Mouse (Mus musculus): ENCODE results near the gene Actn1.

Actn1 gene

DNA sequence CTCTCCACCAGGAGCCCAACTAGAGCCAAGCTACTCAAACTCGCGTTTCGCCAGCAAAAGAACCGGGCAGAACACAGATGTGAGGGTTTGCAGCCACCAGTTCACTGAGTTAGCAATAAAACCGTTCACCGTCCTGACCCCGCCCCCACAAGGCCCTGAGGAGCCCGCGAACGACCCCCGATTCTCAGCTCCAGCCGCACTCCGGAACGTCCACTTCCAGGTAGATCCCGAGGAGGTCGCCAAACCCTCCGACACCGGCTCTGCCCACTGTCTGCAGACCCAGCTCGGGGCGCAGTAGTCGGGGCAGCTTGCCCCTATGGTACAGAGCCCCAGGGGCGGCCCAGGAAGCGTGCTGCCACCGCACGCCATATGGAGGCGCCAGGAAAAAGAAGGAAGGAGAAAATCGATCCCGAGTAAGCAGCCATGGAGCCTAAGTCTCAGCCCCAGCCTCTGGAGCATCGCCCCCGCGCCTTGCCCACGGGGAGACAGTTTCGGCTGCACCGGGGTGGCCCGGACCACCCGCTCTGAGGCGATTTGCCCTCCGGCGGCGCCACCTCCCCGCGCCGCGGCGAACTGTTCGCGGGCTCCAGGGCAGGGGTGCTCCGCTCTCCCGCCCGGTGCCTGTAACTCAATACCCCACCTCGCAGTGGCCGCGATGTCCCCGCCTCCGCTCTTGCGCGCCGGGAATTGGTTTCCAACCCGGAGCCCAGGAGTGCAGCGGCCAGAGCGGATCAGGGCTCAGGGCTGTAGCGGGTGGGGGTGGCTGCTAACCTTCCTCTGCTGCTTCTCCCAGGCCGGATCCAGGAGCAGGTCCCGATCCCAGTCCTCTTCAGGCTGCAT is 735 bp downstream of the Actn1 start:
- peak; percentile 88 for DNase-seq (ENCODE audit: low spot score)

DNA sequence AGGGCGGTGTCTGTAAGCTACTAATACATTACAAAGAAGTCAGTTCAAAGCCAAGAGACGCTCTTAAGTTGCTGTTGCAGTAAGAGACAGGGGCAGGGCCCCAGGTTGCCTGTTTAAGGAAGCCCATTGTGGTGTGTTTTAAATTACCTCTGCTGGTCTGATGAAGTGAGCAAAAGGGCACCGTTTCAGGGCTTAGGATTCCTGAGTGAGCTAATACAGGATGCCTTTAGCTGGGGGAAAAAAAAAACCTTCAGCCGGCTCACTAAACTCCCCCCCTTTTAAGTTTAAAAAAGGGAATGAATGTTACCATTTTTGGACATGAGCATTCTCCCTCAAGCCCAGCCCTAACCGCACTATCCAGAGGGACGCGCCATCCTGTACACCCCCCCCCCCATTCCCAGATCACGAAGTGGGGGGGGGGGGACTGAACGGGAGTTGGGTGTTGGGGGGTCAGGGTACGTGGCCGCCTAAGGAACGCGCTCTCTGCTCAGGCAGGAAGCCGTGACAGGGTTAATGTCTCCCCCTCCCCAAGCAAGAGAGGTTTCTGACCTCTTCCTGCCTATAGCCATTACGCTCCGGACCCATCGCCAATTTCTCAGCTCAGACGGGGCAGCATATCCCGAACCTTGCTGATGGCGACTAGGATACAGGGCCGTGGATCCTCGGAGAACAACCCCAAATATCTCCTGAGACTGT is 1.5 kb downstream of the Actn1 start:
- DNase-seq (ENCODE audit: low spot score): peak; percentile 54

DNA sequence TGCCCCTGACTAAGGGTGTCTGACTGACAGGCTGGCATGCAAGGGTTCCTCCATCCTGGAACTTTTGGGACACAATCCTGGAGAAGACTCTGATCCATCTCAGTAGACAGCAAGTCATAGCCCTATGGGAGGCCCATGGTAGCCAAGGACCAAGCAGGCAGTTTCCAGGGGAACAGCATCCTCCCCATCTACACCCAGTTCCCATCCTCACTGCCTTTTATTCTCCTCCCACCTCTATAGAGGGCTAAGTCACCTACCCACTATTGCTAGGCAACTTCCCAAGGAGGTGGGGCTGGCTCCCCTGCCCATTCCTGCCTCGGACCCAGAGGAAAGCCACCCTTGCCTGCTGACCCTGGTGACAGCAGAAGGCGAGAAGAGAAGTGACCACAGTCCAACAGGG is 8.2 kb downstream of the Actn1 start:
- DNase-seq (ENCODE audit: low spot score): no peak

DNA sequence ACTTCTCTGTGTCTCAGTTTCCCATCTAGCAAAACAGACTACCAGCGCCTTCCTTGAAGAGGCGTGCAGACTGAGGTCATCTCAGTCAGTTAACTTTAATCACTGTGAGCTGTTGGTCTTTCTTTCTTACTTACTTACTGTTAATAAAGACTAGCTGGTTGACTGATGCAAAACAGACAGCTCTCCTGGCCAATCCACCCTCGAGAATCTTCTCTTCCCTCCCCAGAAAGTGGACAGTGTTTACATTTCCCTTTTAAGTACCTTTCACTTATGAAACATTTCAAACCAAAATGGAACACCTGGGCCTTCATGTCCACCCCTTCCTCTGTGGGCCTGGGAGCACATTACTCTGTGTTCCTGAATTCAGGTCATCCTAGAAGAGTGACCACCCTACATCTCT is 8.6 kb downstream of the Actn1 start:
- no peak for DNase-seq (ENCODE audit: low spot score)

DNA sequence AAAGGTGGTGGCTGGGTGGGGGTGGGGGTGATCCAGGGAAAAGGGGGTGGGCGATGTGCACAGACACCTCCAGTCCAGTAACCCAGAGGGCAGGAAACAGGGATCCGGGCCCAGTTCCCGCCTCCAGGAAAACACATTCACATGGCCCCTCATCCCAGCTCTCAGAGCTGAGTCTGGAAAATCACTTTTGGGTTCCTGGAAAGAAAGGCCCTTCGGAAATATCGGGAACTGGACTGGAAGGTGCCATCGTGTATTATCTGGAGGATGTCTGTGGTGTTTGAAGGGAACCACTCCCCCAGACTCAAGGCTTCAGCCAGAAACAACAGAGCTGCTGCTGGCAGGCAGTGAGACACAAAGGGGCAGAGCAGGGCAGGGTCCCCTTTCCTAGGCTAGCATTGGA is 10.6 kb downstream of the Actn1 start:
- no peak for DNase-seq (ENCODE audit: low spot score)

DNA sequence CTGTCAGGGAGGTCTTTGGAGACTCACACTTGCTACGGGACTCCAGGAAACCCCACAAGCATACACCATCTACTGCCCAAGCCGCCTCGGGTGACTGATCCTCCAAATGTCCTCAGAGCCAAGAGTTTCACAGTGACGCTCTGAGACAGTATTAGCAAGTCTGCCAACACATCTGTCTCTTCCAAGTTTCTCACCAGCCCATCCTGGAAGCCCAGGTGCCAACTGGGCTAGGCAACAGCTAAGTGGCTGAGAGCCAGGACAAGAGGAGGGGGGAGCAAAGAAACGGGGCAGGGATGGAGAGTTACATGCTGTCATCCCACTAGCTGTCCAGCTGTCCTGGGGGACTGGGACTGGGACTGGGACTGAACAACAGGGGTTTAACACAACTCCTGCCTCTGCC is 13.1 kb downstream of the Actn1 start:
- no peak for DNase-seq (ENCODE audit: low spot score)

DNA sequence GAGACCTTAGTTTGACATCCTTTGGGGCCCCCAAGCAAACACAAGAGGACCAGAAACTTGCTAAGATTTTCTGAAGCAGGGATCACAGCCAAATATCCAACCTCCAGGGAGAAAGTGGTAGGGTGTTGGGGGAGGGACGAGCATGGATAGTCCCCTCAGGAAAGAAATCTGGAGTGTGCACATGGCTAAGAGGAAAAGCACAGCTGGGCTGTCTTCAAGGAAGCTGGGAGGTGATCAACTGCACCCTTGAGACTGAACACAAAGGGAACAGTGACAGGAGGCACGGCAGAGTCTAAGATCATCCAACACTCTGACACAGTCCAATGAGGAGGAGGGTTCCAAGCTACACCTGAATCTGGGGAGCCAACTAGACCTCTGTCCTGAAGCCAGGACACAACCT is 13.7 kb downstream of the Actn1 start:
- DNase-seq (ENCODE audit: low spot score): no peak

DNA sequence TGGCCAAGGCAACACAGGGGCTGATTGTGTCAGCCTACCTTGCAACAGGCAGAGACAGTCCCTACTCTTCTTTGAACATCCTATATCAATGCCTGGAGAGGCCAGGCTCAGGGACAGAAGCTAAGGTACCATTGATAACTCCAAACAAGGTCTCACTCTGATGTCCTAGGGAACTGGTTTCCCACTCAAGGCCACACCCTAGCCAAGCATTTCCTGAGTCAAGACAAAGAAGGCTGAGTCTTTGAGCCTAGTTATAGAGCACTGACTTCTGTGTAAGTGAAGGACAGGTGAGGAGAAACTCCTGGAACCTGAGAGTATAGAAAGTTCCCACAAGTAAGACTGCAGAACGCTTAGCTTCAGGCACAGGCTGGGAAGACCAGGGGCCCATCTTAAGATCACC is 15.4 kb downstream of the Actn1 start:
- no peak for DNase-seq (ENCODE audit: low spot score)

DNA sequence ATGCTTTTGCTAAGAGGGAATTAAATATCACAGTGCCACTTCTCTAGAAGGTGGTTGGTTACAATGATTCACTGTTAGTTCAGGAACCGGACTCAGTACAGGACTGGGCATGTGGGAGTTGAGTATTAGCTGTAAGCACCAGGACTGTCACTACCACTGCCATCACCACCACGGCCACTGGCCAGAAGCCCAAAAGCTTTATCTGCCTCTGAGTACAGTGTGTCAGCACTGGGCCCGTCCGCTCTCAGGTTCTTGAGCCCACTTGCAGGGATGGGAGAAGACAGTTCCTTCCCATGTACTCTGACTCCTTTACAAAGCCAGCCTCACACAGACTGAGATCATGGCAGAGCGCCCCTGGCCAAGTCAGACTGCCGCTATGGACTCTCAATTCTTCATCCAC is 16.0 kb downstream of the Actn1 start:
- DNase-seq (ENCODE audit: low spot score): no peak

DNA sequence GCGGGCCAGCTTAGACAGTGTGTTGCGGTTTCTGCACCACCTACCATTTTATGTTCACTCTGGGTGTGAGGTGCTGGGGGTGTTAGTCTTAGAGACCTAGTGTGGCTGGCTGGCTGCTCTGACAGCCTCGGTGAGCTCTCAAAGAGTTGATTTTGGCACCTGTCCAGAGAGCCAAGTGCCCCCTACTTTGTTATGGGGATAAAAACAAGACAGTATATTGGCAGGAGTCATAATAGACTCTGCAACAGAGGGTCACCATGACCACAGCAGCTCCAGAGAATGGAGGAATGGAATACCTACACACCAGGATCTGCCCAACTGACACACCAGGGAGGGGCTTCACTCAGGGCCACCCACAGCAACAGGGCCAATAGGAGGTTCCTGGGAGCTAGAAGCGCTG is 16.8 kb downstream of the Actn1 start:
- no peak for DNase-seq (ENCODE audit: low spot score)

DNA sequence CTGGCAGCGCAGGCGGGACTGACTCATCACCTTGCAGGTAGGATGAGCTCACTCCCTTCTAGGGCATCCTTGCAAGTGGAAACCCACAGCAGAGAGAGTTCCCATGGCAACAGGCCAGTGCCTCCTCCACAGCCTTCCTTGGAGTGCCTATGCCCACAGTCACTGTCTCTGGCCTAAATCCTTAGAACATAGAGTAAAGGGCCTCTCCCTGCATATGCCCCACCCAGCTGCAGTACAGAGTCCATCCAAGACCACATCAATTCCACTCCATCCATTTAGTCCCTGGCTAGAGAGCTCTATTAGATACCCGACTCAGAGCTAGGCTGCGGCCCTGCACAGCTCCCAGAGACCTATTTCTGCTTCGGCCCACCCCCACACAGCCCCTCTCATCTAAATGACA is 20.7 kb downstream of the Actn1 start:
- DNase-seq (ENCODE audit: low spot score): no peak

DNA sequence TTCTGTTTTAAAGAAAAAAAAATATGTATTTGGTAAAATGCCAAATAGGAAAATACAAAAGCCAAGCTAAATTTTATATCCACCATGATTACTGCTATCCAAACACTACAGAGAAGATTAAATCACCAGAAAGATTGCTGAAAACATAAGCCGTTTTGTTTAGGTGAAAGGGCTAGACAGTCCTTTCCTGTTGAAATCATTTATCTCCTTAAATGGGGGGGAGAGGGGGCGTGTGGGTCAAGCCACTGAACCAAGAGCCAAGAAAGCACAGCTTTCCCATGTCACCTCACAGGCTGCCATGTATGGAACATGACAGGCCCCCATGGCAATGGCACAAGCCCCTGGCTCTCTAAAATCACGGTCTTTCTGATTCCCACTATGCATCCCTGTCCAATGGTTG is 21.6 kb downstream of the Actn1 start:
- DNase-seq (ENCODE audit: low spot score): no peak

DNA sequence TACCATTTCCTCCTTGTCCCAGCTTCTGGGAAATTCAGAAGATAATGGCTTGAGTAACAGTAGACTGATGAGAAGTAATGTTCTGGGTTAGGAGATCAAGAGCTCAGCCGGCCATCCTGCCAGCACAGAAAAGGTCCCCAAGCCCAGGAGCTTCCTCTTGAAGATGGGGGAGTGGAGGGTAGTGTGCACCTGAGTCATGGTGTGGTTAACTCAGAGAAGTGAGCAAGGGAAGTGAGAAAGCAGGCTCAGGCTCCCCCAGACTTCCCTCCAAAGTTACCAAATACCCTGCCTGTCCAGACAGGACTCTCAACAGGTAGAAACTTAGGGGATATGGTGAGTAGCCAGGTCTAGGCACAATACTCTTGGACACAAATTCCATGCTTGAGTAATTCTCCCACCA is 24.9 kb downstream of the Actn1 start:
- no peak for DNase-seq (ENCODE audit: low spot score)

DNA sequence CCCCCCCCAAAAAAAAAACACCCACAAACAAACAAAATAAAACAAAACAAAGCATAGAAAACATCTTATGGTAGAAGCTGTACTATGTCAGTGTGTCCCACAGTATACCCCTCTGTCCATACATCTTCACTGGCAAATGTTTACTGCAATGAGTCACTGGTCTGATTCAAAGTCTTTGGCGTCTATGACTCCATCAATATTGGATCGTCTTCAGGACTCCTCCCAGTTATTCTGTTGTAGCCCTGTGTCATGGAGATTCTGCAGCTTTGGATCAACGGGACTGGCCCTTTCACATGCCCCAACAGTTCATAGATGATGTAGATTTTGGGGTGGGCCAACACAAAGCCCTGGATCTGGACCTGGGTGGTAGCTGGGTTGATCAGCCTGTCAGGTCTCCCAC is 25.9 kb downstream of the Actn1 start:
- no peak for DNase-seq (ENCODE audit: low spot score)

DNA sequence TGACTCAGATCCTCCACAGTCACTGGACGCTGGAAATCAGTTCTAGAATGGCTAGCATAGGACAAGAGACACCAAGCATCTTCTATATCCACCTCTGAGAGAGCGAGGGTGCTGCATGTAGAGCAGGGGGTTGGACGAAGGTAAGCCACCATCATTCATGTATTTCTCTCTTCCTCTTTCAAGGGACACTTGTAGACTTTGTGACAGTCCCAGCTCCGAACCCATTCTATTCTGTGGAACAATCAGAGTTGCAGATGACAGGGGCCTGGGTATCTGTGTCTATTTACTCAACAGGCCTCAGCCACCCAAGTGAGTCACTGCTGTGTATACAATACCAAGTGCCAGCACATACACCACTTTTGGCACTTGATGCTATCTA is 27.3 kb downstream of the Actn1 start:
- no peak for DNase-seq (ENCODE audit: low spot score)

DNA sequence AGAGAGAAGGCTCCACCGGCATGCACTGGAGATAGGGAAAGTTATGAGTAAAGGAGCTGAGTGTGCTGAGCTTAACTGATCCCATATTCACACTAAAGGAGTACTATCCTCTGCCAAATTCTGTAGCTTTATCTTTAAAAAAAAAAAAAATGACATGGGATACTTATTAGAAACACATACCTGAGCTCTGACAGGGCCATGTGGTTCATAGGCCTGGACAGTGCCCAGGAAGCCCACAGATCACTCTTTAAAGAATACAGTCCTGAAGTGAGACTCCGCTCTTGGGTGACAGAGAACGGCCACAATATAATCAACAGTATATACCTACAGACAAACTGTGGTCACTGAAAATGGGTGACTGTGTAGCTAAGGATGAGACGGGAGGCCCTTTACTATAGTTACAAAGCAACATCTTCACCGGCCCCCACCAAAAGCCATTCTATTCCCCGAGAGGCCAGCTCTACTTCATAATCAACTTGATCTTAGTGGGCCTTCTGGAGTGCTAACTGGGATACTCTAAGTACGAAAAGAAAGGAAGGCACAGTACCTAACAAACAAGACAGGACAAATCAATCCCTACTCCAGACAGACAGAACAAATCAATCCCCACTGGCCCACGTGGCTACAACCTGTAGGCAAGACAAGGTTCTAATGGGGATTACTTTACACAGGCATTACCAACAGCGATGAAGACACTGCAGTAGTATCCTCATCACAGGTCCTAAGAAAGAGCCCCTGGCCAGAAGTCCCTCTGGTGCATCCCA is 27.9 kb downstream of the Actn1 start:
- DNase-seq (ENCODE audit: low spot score): no peak

DNA sequence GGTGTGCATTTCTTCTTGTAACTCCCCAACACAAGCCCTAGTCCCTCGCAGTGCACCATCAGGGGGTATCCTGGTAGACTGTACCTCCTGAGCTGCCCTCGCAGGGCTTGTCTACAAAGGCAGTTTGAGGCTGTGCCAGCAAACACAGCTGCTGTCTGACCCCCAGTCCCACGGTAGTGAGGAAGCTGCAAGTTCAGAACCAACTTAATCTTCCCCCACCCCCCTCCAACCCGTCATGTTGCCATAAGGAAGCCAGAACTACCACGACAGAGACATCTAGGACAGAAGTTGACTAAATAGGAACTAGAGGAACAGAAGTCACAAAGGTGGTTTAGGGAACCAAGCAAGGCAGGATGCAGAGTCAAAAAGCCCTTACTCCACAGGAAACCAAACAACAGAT is 28.9 kb downstream of the Actn1 start:
- peak; percentile 14 for DNase-seq (ENCODE audit: low spot score)

DNA sequence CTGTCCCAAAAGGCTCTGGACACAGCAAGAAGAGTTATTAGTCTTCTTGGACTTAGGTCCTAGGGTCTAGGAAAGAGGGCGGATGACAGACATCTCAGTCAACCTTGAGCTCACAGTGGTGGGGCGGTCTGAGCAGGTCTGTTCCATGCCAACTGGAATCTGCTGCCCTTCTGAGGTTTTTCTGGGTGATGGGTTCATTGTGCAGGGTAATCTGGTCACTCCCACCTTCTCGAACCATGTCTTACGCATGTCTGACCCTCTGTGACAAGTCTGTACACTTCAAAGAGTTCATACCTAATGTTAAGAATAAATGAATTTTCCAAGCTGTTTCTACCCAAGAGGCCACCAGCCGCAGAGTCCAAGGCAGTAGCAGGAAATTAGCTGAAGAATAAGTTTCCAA is 29.3 kb downstream of the Actn1 start:
- DNase-seq (ENCODE audit: low spot score): no peak

DNA sequence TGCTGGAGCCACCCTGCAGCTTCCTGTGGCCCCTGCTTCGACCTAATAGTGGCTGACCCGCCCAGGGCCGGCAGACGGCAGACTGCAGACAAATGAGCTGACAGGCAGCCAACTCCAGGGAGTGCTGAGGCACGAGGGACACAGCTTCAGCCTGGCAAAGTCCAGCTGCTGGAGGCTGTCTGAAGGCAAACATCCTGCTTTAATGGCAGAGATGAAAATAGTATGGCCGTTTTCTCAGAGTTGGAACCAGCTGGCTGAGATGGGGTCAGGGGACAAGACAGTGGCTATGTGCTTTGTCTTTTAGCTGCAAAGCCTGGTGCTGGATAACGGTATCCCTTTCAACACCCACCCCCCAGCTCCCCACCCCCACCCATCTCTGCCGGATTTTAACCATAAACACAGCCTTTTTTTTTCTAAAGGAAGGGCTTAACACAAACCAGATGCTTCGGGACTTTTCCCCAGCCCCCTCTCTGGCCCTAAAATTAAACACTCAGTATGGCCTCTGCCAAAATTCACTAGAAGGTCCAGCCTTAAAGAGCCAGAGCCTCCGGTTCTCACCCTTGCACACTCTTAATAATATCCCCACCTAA is 30.0 kb downstream of the Actn1 start:
- peak; percentile 87 for DNase-seq (ENCODE audit: low spot score)

DNA sequence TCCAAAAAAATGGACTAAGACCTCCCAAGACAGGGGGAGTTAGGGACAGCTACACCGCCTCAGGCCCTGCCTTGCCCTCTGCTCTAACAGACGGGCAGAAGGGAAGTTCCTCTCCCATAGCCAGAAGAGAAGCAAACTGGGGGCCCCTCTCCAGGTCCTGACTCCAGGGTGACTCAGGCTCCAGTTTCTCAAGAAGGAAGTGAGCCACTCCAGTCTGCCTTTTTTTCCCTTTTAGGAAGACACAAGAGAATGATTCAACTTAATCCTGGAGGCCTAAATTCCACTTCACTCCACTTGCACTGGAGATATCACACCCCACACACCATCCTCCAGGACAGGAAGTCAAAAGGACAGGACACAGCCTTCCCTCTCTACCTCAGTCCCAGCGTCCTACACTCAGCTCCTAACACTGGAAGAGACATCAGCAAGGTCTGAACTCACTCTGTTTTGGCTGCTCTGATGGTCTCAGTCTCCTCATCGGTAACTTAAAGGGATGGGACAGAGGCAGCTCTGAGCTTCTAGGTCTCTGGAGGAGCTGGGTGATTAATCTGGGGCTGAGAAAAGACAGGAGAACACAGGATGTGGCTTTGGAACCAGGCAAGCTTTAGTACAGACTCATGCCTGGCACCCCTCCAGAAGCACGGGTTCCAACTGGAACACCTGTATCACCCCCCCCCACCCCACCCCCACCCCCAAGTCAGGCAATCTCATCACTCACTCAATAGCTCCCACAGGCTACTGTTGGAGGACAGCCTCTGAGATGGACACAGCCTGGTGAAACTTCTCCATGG is 31.0 kb downstream of the Actn1 start:
- no peak for DNase-seq (ENCODE audit: low spot score)

DNA sequence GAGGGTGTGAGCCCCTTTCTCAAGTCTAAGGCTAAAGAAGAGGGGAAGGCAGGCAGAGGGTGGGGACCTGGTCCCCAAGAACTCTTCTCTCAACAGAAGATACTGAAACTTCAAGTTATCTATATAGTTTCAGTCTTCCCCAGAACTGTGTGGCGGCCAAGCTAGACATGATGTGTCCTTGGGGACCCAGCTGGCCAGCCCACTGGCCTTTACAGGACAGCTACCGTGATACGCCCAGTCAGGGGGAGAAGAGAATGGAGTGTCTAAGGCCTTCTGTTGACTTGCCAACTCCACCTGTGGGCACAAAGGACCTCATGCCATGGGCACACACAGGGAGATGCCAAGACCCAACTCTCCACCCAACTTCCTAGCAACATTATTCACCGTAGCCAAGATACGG is 31.8 kb downstream of the Actn1 start:
- no peak for DNase-seq (ENCODE audit: low spot score)

DNA sequence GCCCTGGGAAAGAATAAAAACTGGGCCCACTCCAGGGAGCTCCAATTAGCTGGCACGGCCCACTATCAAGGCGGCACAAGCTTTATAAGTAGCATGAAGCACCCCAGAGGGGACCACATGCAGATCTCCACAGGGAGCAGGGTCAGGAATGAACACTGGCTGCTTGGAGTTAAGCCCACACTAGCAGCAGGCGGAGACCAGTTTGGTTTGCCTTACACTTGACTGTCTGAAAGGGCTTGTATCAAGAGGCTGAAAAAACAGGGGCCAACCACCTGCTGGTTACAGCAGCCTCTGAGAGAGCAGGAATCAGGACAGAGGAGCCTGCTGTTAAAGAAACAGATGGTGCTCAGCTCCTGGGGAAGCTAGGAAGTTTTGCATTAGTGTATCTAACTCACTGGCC is 32.3 kb downstream of the Actn1 start:
- peak; percentile 60 for DNase-seq (ENCODE audit: low spot score)

Measured in embryo, embryonic 10 days (tissue).